Mouse (Mus musculus) lung, postnatal 4 days (tissue): ENCODE data around the gene Kri1.
"Not testable (repeated sequence)": the region's sequence is repeated elsewhere in the genome, so short reads cannot be mapped to it uniquely, and the experiment has no call there.

Source experiments
- DNase-seq, 2 experiments: peaks; one replicate each; pipeline ENCODE4 v3.0.0; 2021

Kri1 gene

DNA sequence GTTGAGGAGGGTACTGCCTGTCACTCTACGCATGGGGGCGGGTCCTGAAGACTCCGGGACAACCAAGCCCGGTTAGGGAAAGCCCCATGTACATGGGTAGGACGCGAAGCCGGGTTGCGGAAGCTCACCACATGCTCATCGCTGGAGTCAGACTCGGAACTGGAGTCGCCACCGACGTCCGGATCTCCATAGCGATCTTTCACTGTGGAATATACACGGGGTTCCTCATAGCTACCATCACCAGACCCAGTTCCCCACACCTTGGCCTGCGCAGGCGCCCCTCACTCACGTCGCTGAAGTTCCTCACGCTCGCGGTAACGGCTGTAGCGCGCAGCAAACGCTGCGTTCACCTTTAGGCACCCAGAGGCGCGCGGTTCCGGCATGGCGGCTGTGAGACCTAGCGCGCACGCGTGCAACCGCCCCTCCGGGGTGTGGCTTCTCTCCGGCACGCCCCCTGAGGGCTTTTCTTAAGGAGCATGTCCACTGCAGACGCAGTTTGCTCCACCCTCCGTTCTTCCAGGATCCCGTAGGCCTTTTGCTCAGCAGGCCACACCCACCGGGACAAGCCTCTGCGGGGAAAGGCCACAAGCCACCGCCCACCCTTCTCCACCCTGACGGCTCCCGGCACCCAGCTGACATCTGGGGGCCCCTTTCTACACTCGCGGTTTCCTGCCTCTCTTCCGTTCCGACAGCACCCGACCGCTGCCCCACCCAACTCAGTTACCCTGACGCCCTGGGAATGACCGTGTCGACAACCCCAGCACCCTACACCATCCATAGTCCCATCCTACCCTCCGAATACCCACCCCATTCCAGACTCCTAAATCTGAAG is at the start of gene Kri1:
Kri1 (minus strand) TSS at position 399 of the 832 bp plus-strand sequence.
- peak; percentile 99 for DNase-seq

DNA sequence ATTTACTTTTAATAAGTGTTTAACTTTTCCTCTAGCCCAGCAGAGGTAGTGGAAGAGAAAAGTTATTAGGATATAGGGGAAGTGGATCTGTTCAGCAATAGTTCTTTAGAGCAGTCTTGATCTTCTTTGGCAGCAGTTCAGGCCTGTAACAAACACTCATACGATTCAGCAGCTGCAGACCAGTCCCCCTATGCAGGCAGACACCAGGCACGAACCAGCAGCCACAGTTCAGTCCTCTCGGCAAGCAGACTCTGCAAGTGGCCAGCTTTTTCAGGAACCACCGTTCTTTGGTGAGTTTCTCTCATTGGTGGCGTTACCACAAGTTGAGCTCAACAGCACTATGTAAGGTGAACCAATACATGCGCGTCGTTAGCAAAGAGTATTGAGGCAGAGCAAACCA is 48.7 kb upstream of the Kri1 start:
- no peak for DNase-seq

DNA sequence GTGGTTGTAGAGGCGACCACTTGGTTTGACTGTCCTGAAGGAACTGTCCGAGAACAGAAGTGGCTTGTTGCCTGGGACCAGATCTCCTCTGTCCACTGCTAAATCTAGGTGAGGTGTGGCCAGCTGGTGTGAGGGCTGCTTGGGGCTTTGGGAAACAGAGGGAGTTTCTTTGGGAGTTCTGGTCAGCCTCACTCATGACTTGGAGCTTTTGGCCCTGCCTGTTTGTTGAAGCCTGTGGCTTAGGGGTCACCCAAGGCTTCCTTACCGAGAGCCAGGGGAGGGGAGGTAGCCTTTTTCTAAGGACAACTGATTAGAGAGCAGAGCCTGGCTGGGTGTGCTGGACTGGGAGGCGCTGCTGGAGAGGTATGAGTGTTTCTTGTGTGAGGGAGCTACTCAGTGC is 47.6 kb upstream of the Kri1 start:
- DNase-seq, result no peak

DNA sequence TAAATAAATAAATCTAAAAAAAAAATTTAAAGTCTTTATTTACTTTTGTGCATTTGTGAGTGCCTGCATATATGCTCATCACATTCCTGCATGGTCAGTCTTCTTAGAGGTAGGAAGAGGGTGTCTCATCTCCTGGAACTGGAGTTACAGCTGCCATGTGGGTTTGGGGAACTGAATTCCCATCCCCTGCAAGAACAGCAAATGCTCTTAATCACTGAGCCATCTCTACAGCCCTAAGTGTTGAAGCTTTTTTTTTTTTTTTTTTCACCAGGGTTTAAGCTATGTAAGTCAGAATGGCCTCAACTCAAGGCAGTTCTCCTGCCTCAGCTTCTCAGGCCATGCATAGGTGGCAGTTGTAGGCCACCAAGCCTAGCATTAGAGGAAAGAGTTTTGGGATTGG is 47.0 kb upstream of the Kri1 start:
- DNase-seq, result no peak

DNA sequence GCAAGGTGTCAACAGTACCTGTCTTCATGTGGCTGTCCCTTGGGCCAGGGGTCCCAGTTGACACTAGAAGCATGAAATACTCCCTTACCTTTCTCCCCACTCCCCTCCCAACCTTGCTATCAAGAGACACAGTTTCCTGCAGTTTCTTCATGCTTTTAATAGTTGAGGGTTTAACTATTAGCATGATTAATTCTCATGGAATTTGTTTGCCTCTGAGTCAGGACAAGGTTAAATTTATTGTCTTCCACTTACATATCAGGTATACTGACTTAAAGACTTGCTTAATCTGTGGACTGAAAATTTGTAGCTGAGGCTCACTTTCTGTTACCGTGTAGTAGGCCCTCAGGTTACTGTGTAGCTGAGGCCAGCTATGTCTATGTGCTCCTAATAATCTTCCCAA is 45.8 kb upstream of the Kri1 start:
- DNase-seq, result no peak

DNA sequence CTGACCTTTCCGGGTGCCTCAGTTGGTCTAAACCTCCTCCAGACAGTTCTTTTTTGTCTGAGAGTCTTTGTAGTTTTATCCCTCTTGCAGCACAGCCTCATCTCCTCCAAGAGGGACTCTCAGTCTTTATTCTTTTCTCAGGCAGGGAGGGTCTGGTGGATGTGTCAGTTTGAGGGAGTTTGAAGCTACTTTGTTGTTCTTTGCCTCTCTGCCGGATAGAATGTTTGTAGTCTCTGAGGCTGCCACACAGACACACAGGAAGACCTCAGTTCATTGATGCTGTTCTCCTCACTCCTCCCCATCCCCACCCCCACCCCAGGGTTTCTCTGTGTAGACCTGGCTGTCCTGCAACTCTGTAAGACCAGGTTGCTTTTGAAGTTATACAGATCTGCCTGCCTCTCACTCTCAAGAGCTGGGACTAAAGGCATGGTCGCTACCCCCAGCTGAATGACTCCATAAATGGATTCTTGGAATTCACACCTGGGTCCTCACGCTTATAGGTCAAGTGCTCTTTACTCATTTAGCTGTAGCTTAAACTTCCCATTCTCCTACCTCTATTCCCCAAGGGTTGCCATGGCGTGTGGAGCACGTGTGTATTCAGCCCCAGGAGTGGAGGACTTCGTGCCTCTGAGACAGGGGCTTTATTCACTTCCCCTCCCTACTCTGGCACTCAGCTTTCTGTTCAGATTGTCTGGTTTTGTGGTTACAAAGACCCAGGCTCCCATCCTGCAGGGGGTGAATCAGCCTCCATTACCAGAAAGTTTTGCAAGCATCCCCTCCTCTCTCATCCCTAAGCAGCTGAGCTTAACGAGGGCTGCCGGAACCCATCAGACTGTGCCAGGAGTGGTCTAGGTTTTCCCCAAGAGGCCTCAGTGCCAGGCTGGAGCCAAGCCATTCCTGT is 44.6 kb upstream of the Kri1 start:
- no peak for DNase-seq

DNA sequence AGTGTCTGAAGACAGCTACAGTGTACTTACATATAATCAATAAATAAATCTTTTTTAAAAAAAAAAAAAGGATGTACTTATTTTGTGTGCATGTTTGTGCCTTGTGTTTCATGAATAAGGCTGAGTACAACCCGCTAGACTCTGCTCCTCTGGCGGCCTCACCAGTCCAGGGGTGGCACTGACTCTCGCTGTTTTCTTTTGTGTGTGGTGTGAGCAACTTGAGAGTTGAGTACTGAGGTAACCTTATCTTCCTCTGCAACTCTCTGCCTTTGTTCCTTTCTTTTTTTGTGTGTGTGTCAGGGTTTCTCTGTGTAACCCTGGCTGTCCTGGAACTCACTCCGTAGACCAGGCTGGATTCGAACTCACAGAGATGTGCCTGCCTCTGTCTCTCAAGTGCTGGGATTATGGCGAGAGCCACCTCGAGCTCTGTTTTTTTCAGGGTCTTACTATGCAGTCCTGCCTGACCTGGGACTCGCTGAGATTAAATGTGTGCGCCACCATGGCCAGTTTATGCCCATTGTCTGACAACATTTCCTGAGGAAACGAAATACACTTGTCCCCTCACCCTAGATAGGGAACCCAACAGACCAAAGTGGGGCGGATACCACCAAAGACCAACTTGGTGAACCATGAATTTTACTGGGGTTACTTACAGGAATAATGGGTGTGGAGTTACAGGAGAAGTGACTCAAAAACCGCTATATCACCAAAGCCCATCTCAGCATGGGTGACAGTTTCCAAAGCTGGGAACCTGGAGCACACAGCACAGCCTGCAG is 43.8 kb upstream of the Kri1 start:
- no peak for DNase-seq

DNA sequence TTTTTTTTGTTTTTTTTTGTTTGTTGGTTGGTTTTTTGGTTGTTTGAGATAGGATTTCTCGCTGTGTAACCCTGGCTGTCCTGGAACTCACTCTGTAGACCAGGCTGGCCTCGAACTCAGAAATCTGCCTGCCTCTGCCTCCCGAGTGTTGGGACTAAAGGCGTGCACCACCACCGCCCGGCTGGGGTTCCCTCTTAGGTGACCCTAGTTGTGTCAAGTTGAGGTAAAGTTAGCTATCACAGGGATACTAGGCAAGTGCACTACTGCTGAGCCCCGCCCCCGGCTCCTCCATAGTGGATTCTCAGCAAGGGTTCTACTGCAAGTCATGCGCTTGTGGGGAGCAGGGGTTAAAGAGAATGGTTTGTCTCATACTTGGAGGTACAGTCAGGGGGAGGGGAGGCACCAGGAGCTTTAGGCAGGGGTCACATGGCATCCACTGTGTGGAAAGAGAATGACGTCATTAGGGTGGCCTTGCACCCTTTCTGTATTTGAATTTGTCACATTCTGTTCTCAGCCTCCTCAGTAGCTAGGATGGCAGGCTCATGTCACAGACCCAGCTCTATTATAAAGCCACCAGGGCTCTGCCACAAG is 42.0 kb upstream of the Kri1 start:
- DNase-seq, result no peak

DNA sequence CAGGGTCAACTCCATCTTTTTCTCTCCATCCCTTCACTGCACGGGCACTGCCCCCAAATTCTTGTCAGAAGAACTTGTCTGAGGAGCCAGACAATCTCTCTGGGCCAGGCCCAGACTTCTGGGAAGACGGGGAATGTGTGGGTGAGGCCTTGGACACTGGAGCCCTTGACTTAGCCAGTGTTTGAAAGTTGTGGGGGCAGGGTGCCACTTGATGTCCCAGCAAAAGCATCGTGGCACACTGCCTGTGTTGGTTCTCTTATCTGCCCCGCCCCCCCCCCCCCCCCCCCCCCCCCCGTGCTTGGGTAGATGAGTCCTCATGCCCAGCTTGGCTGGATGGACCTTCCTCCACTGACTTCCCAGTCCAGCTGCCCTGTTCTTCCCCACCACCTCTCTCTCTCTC is 41.3 kb upstream of the Kri1 start:
- peak; percentile 68 to 88 for DNase-seq

DNA sequence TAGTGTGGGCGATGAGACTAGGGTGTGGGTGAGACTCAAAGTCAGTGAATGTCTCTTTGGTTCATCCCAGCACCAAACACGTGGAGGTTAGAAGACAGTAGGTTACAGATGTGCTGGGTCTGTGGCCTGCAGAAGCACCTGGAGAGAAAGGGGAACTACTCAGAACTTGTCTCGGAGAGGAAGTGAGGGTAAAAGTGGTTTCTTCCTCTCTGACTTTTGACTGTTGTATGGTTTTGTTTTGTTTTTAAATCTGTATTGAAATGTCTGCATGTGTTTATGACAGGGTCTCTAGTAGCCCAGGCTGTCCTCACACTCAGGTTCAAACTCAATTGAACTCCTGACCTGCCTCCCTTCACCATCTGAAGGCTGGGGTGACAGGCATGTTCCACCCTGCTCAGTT is 40.3 kb upstream of the Kri1 start:
- no peak for DNase-seq

DNA sequence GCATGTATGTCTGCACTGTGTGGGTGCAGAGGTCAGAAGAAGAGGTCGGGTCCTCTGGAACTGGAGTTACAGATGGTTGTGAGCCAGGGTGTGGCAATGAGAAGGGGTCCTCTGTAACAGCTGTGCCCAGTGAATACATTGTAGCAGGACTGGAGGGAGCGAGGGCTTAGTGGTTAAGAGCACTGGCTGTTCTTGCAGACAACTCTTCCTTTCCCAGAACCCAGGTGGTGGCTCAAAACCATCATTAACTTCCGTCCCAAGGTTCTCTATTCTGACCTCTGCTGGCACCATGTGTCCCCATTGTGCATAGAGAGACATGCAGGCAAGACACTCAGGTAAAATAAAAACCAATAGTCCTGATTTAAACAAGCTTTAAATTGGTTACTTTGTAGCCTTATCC is 39.8 kb upstream of the Kri1 start:
- no peak for DNase-seq

DNA sequence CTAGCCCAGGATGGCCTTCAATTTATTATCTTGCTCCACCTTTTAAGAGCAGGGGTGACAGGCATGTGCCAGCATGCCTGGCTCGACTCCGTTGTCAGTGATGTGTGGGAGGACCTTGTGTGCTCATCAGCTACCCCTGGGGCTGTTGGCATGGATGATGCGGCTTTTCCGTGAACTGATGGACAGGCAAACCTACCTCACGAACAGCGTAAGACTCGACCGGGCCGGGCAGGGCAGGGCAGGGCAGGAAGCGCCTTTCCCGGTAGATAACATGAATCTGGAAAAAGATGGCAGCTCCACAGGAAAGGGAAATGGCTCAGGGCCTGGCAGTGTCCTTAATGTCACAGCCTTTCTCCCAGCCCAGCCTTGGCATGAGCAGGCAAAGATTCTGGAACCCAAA is 36.5 kb upstream of the Kri1 start:
- peak; percentile 58 to 80 for DNase-seq

DNA sequence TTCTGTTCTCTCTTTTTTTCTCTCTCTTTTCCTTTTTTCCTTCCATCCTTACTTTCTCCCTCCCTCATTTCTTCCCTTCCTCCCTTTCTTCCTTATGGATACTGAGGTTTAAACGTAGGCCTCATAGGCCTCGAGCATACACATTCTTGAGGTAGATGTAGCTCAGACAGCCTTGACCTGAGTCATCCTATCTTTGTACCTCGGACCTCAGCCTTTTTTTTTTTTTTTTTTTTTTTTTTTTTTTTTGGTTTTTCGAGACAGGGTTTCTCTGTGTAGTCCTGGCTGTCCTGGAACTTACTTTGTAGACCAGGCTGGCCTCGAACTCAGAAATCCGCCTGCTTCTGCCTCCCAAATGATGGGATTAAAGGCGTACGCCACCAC is 35.1 kb upstream of the Kri1 start:
- not testable (repeated sequence) for DNase-seq

DNA sequence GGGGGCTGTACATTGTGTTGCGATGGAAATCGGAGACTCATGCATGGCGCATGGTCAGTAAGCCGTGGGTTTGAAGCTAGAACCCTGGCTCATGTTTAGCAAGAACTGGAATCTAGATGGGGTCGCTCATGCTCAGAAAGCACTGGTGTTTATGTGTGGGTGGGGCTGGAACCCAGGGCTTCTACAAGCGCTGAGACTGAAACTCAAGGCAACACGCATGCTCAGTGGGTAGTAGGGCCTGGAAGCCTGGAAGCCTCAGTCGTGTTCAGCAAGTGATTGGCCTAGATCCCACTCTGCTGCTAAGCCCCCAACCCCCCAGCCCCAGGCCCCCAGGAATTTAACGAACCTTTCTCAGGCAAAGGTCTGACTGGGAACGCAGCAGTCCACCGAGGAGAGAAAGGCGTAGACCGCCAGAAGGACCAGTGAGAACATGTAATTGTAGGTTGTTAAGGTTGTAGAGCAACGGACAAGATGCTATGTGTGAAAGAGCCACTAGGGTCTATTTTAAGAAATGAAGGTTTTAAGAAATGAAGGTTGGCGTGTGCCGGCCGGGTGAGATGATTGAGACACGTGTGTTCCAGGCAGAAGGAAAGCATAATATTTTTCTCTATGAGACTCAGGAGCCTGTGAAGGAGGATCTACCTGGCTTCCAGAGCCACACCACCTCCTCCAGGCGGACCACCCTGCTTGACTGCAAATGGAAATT is 34.6 kb upstream of the Kri1 start:
- no peak for DNase-seq

DNA sequence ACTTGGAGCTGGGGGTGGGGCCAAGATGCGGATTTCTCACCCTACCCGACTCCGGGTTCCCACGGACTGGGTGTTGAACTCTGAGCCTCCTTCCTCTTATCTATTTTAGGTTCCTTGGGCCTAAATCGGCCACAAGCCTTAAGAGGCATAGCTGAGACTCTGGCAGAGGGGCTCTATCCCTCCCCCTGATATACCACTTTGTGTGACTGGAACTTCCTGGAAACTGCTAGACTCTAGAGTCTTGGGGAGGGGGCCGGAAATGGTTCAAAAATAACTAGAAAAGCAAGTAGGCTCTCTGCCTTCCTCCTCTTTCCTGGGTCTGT is 33.7 kb upstream of the Kri1 start:
- peak; percentile 64 to 67 for DNase-seq

DNA sequence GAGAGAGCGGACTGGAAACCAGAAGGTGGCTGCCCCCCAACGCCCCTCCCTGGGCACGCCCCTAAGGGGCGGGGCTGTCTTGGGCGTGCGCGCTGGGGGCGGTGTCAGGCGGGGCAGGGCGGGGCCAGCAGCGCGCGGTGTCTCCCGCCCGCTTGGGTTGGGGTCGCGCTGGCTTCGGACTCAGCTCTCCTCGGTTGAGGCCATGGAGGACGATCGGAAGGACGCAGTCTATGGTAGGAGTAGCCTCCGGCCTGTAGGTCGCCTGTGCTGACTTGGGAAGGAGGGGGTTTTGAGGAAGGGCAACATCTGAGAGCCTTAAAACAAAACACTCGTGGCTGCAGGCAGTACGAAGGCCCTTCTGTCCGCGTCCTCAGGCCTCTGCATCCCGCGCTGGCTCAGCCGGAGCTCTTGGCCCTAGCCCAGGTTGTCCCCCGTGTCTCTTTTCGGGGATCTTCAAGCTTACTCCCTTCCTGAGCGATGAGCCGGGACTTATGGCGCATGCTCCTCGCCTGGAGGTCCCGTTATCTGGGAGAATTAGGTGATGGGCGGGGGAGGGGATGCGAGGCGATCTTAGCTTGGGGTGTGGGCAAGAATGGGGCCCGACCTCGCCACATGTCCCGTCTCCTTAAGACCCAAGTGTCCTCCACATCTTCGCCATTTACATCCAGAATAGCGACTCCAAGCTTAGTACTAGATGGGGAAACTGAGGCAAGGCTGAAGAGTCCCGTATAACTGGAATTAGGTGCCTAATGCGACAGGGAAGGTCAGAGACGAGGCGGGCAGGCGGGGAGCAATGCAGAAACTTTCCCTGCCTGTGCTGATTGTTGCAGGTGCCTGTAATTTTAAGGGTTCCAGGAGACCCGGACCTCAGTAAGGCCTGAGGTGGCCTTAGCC is 33.1 kb upstream of the Kri1 start, which contains the start of gene Slc44a2:
Slc44a2 (plus strand) TSS at position 80 of the 894 bp plus-strand sequence.
- peak; percentile 92 to 93 for DNase-seq

DNA sequence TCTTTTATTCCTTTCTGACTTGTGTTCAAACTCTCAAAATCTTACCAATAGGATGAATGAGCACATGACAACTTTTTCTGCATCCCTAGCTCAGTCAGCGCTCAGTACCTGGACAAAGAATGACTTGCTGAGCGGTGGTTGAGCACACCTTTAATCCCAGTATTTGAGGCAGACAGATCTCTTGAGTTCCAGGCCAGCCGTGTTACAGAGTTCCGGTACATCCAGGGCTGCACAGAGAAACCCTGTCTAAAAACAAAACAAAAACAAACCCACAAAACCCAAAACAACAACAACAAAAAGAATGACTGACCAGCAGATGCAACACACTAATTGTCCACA is 32.5 kb upstream of the Kri1 start:
- no peak for DNase-seq

DNA sequence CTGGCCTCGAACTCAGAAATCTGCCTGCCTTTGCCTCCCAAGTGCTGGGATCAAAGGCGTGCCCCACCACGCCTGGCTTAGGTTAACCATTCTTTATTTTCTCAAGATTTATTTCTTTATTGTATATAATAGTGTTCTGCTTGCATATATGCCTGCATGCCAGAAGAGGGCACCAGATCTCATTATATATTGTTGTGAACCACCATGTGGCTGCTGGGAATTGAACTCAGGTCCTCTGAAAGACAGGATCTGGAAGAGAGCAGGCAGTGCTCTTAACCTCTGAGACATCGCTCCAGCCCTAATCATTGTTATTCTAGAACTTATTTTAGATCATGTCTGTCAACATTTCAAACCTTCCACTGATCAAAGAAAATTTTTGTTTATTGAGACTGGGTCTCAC is 31.7 kb upstream of the Kri1 start:
- DNase-seq, result no peak

DNA sequence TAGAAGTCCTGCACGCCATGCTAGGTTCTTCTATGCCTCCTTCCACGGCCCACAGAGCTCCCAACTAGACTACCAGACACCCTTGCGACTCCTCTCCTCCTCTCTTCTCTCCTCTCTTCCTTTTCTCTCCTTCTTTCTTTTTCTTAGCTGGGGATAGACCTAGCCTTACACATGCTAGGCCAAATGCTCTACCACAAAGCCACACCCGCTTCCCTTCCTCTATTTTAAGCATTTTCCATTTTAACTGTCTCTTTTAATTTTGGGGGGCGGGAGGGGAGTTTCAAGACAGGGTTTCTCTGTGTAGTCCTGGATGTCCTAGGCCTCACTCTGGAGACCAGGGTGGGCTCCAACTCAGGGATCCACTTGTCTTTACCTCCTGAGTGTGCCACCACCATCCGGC is 31.0 kb upstream of the Kri1 start:
- DNase-seq, result no peak

DNA sequence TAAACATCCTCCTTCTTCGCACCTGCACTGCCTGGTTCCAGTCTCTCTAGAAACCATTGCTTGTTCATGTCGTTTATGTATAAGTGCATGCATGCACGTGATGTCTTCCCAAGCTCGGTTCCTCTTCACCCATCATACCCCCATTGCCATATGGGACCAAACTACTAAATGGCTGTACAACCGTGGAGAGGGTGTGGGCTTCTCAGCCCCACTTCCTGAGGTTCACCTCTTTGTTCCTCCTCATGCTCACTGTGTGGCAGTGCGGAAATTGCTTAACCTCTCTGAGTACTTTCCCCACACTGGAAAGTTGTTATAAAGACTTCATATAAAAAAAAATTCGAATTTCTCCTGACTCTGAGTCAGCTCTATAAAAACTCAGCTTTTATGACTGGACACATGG is 28.9 kb upstream of the Kri1 start:
- DNase-seq, result peak in 1 of 2 experiments; percentile 21

DNA sequence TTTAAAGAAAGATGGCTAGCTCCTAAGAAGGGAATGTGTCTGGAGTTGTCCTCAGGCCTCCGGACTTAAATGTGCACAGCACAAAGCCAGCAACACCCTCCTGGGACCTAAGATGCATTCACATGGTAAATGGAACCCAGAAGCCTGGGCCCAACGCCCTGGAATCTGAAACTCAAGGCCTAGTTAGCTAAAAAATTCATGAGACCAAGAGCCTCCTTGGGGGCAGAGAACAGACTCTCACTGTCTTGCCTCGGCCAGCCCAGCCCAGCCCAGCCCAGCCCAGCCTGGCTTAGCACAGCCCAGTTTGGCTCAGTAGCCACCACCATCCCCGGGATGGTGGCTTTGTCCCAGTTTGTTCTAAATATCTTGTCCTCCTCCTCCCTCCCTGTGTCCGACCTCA is 27.7 kb upstream of the Kri1 start:
- no peak for DNase-seq
